Mouse (Mus musculus): Measurements from ENCODE around the gene Mcu.

The Mcu gene

DNA sequence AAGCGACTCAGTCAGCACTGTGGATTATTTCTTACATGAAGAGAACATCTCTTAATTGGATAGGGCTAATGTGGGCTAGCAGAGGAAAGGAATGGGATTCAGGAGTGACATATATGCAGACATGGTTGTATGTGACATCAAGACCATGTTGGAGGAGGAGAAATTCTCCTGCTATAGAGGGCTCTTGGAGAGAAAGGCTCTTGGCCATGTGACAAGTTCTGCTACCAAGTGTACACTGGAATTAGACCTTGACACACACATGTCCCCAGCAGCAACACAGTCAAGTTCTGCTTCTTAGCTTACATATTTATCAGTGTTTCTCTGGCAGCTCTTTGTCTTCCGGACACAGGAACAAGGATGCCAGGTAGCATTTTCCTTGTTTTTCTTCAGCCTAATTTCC is 129.1 kb downstream of the Mcu start:
- DNase-seq, result no peak

DNA sequence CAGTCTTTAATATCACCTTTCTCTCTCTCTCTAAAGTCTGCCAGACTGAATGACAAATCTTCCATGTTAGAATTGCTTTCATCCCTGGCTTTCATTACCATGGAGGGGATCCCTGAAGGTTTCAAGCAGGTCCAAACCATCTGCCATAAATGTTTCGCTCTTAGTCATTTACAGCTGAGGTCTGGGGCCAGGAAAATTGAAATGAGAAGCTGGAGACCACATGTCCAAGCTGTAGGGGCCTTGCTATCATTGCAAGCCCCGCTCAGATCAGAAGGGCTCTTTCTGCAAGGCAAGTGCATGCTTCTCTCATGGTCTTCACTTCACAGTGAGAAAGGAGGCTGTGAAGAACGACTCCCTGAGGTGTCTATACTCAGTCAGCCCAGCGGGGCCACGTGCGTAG is 132.2 kb downstream of the Mcu start:
- no peak for DNase-seq

DNA sequence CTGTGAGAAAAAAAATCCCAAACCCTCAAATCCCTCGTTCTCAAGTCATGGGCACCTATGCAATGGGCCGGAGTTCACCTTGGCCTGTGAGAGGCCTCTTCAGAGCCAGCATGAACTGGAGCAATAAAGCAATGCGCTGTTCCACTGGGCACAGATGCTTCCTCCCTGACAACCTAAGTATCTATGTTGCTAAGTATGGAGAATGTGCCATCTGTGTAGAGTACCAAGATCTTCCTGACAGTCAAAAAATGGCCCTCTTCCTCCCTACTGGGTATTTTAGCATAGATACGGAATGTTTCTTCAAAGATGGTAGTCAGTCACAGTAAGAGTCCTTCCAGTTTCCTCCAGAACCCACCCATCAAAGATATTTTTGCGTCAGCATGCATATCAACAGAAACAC is 135.1 kb downstream of the Mcu start:
- no peak for DNase-seq

DNA sequence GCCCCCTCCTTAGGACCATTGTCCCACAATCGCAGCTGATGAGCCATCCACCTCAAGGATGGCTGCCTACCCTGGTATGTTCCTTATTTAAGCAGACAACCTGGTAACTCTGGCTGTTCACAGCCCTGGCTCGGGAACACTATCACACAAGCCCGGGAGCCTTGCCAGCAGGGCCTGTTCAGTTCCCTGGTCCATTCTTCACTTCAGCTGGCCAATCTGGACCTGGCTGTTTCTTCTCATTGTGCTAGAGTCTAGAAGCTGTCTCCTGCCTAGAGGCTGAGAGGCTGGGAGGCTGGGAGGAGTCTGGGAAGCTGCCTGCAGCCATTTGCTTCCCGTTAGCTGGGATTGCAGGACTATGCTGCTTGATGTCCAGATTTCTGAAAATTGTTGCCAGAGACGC is 146.0 kb downstream of the Mcu start:
- no peak for DNase-seq

DNA sequence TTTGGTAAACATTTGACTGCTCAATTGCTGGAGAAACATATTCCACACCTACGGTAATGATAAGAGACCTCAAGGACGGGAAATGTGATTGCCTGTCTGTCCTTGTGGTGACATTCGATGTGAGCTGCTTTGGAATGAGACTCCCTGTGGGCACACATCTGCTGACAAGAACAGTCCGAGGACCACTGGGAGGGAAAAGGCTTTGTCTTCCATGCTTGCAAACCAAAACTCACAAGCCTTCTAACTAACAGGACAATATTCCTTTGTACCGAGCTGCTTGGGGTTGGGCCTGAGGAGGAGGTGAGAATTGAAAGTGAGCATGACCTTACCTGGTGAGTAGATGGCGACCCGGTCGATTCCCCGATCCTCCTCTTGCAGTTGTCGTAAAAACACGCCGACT is 149.2 kb downstream of the Mcu start:
- no peak for DNase-seq

DNA sequence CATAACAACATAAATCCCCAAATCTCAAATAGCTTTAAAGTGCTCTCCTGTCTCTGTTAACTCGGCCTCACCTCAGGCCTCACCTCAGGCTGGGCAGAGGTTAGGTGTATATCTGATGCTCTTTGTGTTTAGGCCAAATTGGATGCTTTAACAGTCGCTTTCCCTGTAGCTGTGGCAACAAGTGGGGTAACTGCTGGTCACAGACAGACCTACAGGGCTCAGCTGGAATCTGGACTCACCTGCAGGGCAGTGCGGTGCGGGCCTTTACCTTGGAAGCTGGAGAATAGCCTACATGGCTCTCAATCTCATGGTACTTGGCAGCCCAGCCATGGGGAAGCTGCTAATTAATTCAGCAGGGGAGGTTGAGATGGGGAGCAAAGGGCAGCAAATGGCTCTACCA is 149.9 kb downstream of the Mcu start:
- DNase-seq, result no peak

DNA sequence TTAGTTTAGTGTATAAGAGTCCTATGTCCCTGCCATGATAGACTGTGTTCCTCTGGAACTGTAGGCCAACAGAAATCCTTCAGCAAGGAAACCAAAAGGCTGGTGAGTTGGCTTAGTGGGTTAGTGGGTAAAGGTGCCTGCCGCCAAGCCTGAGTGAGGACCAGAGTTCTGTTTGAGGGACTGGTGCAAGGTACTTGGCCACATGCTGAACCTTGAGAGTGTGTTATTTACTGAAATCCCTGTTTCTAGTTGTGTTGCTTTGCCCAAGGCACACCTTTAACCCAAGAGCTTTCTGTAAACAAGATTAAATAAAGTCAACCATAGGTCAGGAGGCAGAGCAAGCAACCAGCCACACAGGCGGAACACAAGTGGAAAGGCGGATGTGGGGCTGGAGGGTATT is 150.9 kb downstream of the Mcu start:
- DNase-seq, result peak; percentile 6

DNA sequence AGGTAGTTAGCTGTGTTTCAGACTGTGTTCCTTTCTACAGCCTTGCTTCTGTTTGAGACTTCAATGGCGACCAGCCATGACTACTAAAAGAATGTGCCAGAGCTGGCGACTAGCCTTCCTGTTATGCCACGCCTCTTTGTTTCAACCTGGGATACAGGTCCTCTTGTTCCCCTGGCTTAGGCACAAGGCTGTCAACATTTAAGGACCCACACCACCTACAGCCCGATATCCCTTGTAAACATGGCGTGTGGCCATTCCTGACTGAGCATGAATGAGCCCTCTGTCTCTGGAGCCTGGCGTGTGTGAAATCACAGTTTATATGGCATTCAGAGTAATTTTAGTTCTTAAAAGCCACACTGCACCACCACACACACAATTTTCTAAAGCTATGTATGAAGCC is 154.2 kb downstream of the Mcu start:
- no peak for DNase-seq

DNA sequence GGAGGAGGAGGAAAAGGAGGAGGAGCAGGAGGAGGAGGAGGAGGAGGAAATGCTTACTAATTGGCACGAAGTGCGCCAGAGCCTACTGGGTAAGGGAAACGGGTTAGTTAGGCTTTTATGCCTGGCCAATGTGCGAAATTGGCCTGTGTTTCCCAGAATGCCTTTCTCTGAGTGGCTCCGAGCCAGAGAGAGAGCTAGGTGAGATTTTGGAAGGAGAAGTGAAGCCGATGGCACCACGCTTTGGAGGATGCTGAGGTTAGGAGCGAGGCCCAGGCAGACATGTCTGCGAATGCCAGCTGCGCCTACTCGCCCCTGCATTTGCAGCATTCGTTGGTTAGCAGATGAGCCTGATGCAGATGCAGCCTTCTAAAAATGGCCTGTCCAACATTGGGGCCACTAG is 156.7 kb downstream of the Mcu start:
- DNase-seq, result no peak

DNA sequence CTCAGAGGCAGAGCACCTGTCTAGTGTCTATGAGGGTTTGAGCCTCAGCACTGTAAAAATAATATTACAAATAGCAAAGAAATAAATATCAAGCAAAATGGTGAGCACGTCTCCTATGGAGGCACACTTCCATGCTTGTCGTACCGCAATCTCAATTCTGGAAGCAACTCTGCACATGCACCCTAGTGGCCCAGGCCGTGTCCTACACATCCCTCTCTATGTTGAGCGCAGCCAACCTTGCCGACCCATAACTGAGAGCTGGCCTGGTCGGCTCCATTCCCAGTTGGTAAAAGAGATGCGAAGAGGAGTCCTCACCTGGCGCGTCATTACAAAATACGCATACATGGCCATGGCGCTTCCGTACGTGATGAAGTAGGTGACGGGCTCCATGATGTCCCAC is 161.9 kb downstream of the Mcu start:
- DNase-seq, result no peak

DNA sequence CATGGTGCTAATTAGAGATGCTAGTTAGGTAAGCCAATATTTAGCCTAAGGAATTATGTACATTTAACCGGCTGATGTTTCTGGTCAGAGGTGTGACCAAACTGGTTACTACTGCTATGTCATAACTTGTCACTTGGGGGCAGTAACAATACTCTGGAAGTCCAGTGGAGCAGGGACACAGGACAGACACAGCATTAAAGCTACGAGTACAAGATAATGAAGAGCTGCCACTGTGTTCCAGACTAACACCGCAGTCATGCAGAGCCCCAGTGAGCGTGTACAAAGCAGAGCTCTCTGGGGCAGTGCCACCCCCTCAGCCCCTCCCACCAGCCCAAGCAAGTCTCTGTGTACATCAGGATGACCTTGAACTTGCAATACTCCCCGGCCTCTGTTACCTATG is 164.7 kb downstream of the Mcu start:
- DNase-seq, result peak; percentile 73

DNA sequence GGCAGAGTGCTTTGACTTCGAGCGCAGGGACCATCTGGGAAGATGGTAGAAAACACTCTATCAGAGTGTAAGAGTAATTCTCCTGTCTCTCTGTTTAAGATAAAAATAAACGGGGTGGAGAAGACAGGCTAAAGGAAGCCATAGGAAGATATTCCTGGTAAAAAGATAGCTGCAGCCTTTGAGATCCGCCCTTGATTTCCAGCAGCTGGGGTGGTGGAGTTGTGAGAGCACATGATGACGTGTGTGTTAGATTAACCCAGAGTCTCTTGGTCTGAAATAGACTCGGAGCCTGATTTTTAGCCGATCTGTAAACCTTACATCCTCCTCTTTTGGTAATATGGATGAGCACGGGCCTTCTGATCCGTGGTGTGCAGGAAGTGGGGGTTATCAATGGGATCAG is 168.9 kb downstream of the Mcu start:
- no peak for DNase-seq

DNA sequence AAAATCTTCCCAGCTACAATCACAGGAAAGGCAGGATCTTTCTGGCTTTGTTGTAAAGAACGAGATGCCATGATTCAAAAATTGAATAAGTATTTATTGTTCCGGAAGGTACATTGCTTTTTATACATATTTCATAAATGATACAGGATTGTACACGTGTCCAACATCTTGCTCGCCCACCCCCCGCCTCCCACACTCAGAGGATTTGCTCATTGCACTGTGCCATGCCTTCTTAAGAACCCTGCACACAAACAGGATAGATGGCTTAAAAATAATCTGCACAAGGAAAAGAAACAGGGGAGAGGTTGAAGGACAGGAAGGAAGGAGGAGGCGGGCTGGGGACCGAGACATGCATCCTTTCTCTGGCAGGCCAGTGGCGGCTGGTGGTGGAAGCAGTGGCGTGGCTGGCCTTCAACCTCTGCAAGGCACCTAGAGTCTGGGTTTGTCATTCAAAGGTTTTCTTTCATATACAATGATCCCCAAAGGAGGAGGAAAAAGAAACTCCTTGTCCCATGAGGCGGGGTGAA is 169.5 kb downstream of the Mcu start:
- DNase-seq, result no peak

DNA sequence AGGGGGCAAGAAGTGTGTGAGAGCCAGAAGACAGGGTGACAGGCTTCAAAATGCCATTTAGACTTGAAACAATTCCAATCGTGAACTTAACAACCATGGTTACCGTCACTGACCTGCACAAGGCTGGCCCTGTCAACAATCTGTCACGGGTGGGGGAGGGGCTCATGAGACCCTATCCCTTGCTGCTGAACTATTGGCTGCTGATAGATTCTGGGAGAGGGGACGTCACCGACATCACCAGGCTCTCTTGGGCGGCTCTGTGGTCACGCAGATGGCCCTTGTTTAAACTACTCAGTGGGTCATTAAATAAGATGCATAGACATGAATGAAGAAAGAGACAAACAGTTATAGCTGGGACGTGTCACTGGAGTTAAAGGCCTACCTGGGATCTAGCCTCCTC is 171.9 kb downstream of the Mcu start:
- no peak for DNase-seq

DNA sequence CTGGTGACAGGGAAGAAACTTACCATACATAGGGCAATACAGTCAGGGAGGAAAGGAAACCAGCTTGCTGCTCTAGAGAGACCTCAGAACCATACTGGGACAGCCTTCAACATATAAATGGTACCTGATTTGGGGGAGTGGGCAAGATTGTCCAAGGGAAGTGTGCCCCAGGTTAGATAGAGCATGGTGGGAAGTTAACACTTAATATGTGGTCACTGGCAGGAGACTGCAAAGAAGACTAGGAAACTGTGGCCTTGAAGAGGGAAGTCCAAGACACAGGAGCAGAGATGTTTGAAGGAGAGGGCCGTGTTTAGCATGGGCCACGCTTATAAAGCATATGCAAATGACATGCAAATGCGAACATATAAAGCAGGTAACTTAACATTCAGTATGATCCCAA is 172.4 kb downstream of the Mcu start:
- no peak for DNase-seq

DNA sequence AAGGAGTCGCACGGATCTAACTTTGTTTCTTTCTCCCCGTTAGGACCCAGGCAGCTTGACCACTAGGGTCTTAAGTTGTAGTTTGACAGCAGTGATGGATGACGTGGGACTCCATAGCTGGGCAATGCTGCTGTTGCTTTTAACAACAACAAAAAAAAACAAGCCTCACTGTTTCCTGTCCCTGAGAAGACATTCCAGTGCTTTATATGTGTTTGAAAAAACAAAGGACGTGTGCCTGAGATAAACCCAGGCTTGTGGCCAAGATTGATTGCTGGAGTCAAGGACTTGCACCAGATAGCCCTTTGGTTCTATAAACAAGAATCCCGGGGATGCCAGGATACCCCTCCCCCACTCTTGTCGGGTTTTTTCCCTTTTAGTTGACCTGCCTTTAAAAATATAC is 173.3 kb downstream of the Mcu start:
- peak; percentile 57 for DNase-seq

DNA sequence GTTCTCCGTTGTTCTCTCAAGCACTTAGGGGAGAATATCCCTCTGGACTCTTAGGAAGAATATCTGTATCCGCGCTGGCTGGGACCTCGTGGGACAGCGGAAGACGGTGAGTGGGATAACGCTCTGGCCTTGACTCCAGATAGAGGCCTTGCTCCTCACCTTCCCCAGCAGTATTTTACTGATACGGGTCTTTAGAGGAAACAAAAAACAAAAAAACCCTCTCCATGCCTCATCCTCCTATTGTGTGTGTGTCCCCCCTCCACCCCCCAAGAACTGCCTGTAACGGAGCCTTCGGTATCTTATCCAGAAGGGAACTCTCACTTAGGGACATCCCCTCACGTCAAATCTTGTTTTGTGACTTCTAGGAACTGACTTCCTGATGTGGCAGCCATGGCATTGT is 174.8 kb downstream of the Mcu start, which contains the start of gene Oit3:
Gene Oit3, minus strand, starts transcription at position 44 of the 400 bp plus-strand sequence.
- no peak for DNase-seq

DNA sequence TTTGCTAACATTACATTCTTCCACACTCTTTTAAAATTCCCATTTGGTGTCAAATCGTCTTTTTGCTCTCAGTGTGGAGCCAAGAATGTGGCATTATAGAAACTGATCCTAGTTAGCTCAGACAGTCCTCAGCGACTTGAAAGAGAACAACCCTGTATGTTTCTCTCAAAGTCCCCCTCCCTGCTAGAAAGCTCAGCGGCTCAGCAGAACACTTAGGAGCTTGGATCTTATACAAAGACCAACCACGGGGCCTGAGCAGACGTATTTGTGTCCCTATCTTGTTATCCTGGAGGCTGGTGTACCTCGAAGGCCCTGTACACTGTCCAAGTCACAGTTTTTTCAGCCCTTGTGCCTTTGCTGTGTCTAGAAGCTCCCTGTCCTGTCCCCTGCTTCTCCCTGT is 176.3 kb downstream of the Mcu start:
- no peak for DNase-seq

DNA sequence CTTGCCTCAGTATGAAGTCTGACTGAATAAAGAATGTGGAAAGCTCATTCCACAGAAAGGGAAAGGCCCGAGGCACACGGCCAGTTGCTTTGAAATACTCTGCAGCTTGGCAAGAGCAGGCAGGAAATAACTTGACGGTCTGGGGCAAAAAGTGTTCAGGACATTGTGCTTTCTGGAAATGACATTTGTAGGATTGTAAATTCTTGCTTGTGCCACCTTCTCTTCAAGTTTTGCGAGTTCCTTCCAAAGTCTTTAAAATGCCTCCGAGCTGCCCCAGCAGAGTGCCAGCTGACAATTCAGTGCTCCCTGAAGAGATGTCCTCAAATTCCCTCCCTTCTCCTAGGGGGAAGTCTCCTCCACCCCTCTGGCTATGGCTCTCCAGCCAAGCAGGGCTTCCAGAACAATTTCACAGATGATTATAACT is 177.0 kb downstream of the Mcu start:
- DNase-seq, result peak; percentile 83

DNA sequence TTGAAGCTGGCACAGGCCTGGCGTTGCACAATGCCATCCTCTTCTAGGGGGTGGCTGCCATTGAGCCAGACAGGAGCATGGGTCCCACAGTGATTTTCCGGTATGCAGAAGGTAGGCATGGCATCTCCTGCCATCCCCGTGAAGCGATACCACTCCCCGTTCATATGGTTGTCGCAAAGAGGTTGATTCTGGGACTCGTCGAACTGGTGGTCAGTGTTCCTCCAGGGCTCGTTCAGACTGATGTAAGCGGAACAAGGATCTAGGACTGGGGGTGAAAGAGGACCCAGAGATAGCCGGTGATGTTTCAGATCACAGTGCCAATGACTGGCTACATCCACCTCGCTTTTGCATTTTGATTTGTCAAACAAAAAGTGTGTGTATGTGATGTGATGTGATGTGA is 177.8 kb downstream of the Mcu start:
- no peak for DNase-seq

DNA sequence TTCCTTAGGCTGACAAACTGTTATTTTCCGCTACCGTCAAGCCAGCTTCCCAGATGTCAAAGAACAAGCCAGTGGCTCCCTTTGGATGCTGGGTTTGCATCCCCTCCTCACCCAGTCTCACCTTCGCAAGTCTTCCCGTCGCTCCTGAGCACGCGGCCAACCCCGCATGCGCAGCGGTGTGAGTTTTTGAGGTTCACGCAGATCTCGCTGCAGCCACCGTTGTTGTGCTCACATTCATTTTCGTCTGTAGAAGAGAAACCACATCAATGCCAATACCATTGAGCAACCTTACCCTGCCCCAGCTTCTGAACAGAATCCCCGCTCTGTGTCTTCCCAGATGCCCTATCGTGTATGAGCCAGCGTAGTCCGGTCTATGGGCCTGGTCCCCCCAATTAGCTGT is 180.7 kb downstream of the Mcu start:
- DNase-seq, result no peak

DNA sequence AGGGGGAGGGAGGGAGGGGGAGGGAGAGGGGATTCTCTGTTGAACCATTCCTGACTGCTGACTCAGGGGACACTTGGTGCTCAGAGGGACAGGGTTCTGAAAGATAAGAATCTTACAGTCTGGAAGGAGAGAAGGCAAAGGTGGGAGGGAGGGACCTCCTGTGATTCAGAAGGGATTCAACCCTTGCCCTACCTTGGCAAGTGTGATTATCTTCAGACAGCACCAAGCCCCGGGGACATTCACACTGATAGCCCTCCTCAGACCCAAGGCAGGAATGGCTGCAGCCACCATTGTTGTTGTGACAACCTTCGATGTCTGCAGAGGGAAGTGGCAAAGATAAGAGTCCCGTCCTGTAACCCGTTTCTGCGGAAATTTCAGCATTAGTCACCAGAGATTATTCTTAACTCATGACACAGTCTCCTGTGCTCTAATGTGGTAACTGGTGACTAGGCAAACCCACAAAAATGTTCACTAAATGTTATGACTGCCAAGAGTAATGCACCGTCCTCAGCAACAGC is 185.7 kb downstream of the Mcu start:
- no peak for DNase-seq

DNA sequence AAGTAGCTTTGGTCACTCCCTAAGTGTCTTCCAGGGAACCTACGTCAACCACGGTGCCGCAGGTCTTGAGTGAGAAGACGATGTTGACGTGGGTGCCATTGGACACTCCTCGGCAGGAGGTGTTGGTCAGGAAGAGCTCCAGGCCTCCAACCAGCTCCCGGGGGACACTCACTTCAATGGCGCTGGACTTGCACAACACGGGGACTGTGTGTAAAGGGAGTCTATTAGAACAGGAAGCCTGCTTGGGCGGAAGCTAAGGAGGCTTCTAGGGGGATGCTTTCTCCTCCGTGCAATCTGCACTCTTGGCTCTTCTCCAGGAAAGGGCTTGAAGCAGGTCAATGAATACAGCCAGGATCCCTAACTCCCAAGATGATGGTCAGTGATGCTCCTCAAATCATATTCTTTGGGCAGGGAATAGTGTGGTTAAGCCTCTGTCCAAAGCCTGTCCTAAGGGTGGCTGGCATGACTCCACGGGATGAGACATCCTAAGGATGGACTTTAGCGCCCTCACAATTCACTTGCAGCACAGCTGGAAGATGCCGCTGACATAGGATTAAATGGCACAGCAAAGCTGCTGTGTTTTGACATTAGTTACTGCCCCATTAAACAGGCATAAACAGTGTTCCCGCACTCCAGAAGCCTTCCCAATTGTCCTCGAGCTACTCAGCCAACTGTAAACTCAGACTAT is 186.9 kb downstream of the Mcu start:
- DNase-seq, result no peak

DNA sequence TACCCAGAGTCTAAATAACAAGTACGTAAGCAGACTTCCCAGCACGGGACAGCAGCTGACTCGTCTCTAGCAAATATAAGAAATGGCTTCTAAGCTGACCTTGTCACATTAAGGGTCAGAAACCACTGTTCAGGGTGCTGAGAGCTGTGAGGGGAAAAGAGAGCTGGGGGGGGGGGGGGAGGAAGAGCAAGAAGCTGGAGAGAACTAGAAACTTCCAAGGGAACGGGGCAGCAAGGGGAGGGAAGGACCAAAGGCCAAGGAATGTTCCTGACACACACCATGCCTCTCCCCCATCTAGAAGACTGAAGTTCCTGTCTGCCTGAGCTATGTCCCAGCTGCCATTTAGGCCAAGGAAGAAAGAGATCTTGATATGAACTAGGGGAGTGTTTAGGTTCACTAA is 190.1 kb downstream of the Mcu start:
- DNase-seq, result peak; percentile 17

DNA sequence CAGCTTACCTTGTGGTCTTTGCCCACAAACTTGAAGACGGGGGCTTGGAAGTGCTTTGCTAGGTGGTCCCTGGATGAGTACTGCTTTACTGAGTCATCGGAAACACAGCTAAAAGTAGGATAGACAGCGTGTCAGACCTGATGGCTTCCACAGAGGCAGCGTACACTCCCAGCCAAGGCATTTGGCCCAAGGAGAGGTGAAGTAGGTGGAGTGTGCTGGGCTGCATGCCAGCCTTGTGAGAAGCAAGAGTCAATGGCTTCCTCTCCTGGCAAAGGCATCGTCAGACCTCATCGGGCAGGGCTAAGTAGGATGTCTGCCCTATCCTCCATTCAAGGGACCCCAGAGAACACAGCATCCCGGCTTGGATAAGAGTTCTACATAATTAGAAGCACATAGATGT is 191.1 kb downstream of the Mcu start:
- peak; percentile 91 for DNase-seq
